Mouse (Mus musculus): ENCODE results near the gene Alpk3. TPM values are rescaled to one million over a fixed set of nuclear protein-coding genes. Genes with fewer than 3 reads are reported as not detected.
A peak's percentile ranks its signal among the peaks of the same experiment; 100 is the strongest.
"Not testable (repeated sequence)": the region's sequence is repeated elsewhere in the genome, so short reads cannot be mapped to it uniquely, and the experiment has no call there.

The Alpk3 gene
- total and polyA plus RNA-seq, 3 experiments = 3.9 to 13.8 (median 7.7) TPM

- no peak for DNase-seq (ENCODE audit: low spot score)
- H3K36me3 ChIP-seq (replicated peaks) = no peaks in the 10 kb centered on the region
- TF ChIP-seq TAL1 (conservative IDR thresholded peaks at IDR 0.05; ENCODE audit: low read depth, low read length) (no peak), GATA1 (IDR thresholded peaks at IDR 0.05; ENCODE audit: borderline replicate concordance, low read length) (no peak), CTCF (IDR thresholded peaks at IDR 0.05; ENCODE audit: low read depth, low read length) (no peak), GATA2 (IDR thresholded peaks at IDR 0.05; ENCODE audit: borderline replicate concordance, low read depth, low read length) (no peak), POLR2AphosphoS5 (IDR thresholded peaks at IDR 0.05; ENCODE audit: insufficient replicate concordance, low read depth, low read length) (no peak)
- H3K4me1 ChIP-seq (ENCODE audit: insufficient read depth, low read depth, low read length) = peaks cover 15% of the 10 kb centered on the region
- no peak overlapping the region for H3K4me3 ChIP-seq (ENCODE audit: low read depth, low read length)
- H3K27me3 ChIP-seq (ENCODE audit: insufficient read depth, low read length) = peaks cover 17% of the 10 kb centered on the region
- no peak for ATAC-seq (ENCODE audit: extremely low read depth, insufficient number of reproducible peaks, low FRiP score, poor library complexity, severe bottlenecking)
- no peaks in the 10 kb centered on the region for H3K9me3 ChIP-seq (replicated peaks)
Observed at GRCm38 (mm10) chr7:81151216-81151615, 93.8 kb downstream of the Alpk3 start.

GRCm38 (mm10) chr7:81152306-81152705 lies 94.9 kb downstream of the Alpk3 start:
- Histone ChIP-seq H3K27me3 (ENCODE audit: insufficient read depth, low read length) (peaks cover 18% of the 10 kb centered on the region), H3K4me3 (ENCODE audit: low read depth, low read length) (no peak overlapping the region), H3K4me1 (ENCODE audit: insufficient read depth, low read depth, low read length) (peaks cover 15% of the 10 kb centered on the region), H3K9me3 (replicated peaks) (no peaks in the 10 kb centered on the region), H3K36me3 (replicated peaks) (no peaks in the 10 kb centered on the region)
- DNase-seq (ENCODE audit: low spot score) (no peak), ATAC-seq (ENCODE audit: extremely low read depth, insufficient number of reproducible peaks, low FRiP score, poor library complexity, severe bottlenecking) (no peak)
- TF ChIP-seq TAL1 (conservative IDR thresholded peaks at IDR 0.05; ENCODE audit: low read depth, low read length) (no peak), POLR2AphosphoS5 (IDR thresholded peaks at IDR 0.05; ENCODE audit: insufficient replicate concordance, low read depth, low read length) (no peak), GATA2 (IDR thresholded peaks at IDR 0.05; ENCODE audit: borderline replicate concordance, low read depth, low read length) (no peak), CTCF (IDR thresholded peaks at IDR 0.05; ENCODE audit: low read depth, low read length) (no peak), GATA1 (IDR thresholded peaks at IDR 0.05; ENCODE audit: borderline replicate concordance, low read length) (no peak)

GRCm38 (mm10) chr7:81152826-81153225 lies 95.4 kb downstream of the Alpk3 start:
- DNase-seq (ENCODE audit: low spot score) (no peak), ATAC-seq (ENCODE audit: extremely low read depth, insufficient number of reproducible peaks, low FRiP score, poor library complexity, severe bottlenecking) (no peak)
- no peak for TF ChIP-seq POLR2AphosphoS5 (IDR thresholded peaks at IDR 0.05; ENCODE audit: insufficient replicate concordance, low read depth, low read length)
- Histone ChIP-seq H3K9me3 (replicated peaks) (no peaks in the 10 kb centered on the region), H3K36me3 (replicated peaks) (no peaks in the 10 kb centered on the region), H3K4me1 (ENCODE audit: insufficient read depth, low read depth, low read length) (peaks cover 15% of the 10 kb centered on the region), H3K4me3 (ENCODE audit: low read depth, low read length) (no peak overlapping the region), H3K27me3 (ENCODE audit: insufficient read depth, low read length) (peaks cover 23% of the 10 kb centered on the region)

GRCm38 (mm10) chr7:81153327-81153726 lies 95.9 kb downstream of the Alpk3 start:
- peaks cover 24% of the 10 kb centered on the region for H3K27me3 ChIP-seq (ENCODE audit: insufficient read depth, low read length)
- H3K4me1 ChIP-seq (ENCODE audit: insufficient read depth, low read depth, low read length) = peaks cover 15% of the 10 kb centered on the region
- no peak for DNase-seq (ENCODE audit: low spot score)
- H3K4me3 ChIP-seq (ENCODE audit: low read depth, low read length) = no peak overlapping the region
- no peaks in the 10 kb centered on the region for H3K9me3 ChIP-seq (replicated peaks)
- H3K36me3 ChIP-seq (replicated peaks) = no peaks in the 10 kb centered on the region
- ATAC-seq (ENCODE audit: extremely low read depth, insufficient number of reproducible peaks, low FRiP score, poor library complexity, severe bottlenecking) = no peak
- no peak for TF ChIP-seq POLR2AphosphoS5 (IDR thresholded peaks at IDR 0.05; ENCODE audit: insufficient replicate concordance, low read depth, low read length)
- no peak for TF ChIP-seq GATA1 (IDR thresholded peaks at IDR 0.05; ENCODE audit: borderline replicate concordance, low read length)
- no peak for TF ChIP-seq GATA2 (IDR thresholded peaks at IDR 0.05; ENCODE audit: borderline replicate concordance, low read depth, low read length)
- TF ChIP-seq CTCF (IDR thresholded peaks at IDR 0.05; ENCODE audit: low read depth, low read length) = no peak
- TF ChIP-seq TAL1 (conservative IDR thresholded peaks at IDR 0.05; ENCODE audit: low read depth, low read length) = no peak

- Histone ChIP-seq H3K27me3 (ENCODE audit: insufficient read depth, low read length) (peaks cover 33% of the 10 kb centered on the region), H3K4me1 (ENCODE audit: insufficient read depth, low read depth, low read length) (peaks cover 19% of the 10 kb centered on the region)
- H3K36me3 ChIP-seq (replicated peaks); DNase-seq (ENCODE audit: low spot score); H3K9me3 ChIP-seq (replicated peaks); ATAC-seq (ENCODE audit: extremely low read depth, insufficient number of reproducible peaks, low FRiP score, poor library complexity, severe bottlenecking); H3K4me3 ChIP-seq (ENCODE audit: low read depth, low read length): not testable (repeated sequence)
Observed at GRCm38 (mm10) chr7:81154244-81154643, 96.8 kb downstream of the Alpk3 start.

GRCm38 (mm10) chr7:81154960-81155359 lies 97.6 kb downstream of the Alpk3 start:
- H3K9me3 ChIP-seq (replicated peaks) = no peaks in the 10 kb centered on the region
- no peak for TF ChIP-seq GATA2 (IDR thresholded peaks at IDR 0.05; ENCODE audit: borderline replicate concordance, low read depth, low read length)
- TF ChIP-seq POLR2AphosphoS5 (IDR thresholded peaks at IDR 0.05; ENCODE audit: insufficient replicate concordance, low read depth, low read length) = no peak
- TF ChIP-seq TAL1 (conservative IDR thresholded peaks at IDR 0.05; ENCODE audit: low read depth, low read length) = no peak
- peak; percentile 91 for TF ChIP-seq CTCF (IDR thresholded peaks at IDR 0.05; ENCODE audit: low read depth, low read length)
- no peak for TF ChIP-seq GATA1 (IDR thresholded peaks at IDR 0.05; ENCODE audit: borderline replicate concordance, low read length)
- no peak overlapping the region for H3K4me3 ChIP-seq (ENCODE audit: low read depth, low read length)
- DNase-seq (ENCODE audit: low spot score) = peak; percentile 53
- H3K4me1 ChIP-seq (ENCODE audit: insufficient read depth, low read depth, low read length) = peaks cover 15% of the 10 kb centered on the region
- peaks cover 33% of the 10 kb centered on the region for H3K27me3 ChIP-seq (ENCODE audit: insufficient read depth, low read length)
- H3K36me3 ChIP-seq (replicated peaks) = no peaks in the 10 kb centered on the region
- ATAC-seq (ENCODE audit: extremely low read depth, insufficient number of reproducible peaks, low FRiP score, poor library complexity, severe bottlenecking) = no peak; the same call in 1 of the 2 replicates

Other genes starting within 250 kb of the Alpk3 start
- 165 and 179 TPM in 2 replicates for gene Iqgap1, start 231.6 kb upstream of the Alpk3 start, total RNA-seq (2014; fragmentation: Nextera tagmentation)
- gene Iqgap1, start 231.6 kb upstream of the Alpk3 start, total RNA-seq (2017) = 153 and 174 TPM in 2 replicates
- gene Iqgap1, start 231.6 kb upstream of the Alpk3 start, polyA plus RNA-seq (2012) = 16.3 and 22.0 TPM in 2 replicates
- gene Zscan2, start 196.7 kb upstream of the Alpk3 start, total RNA-seq (2014; fragmentation: Nextera tagmentation) = 4.6 and 5.3 TPM in 2 replicates
- gene Zscan2, start 196.7 kb upstream of the Alpk3 start, total RNA-seq (2017) = 1.7 and 1.8 TPM in 2 replicates
- gene Zscan2, start 196.7 kb upstream of the Alpk3 start, polyA plus RNA-seq (2012) = 4.4 and 4.7 TPM in 2 replicates
- gene Wdr73, start 156.3 kb upstream of the Alpk3 start, total RNA-seq (2014; fragmentation: Nextera tagmentation) = 13.2 and 14.4 TPM in 2 replicates
- gene Wdr73, start 156.3 kb upstream of the Alpk3 start, total RNA-seq (2017) = 31.1 and 35.0 TPM in 2 replicates
- 17.7 and 19.0 TPM in 2 replicates for gene Wdr73, start 156.3 kb upstream of the Alpk3 start, polyA plus RNA-seq (2012)
- 1.5 and 1.6 TPM in 2 replicates for gene Nmb, start 152.5 kb upstream of the Alpk3 start, total RNA-seq (2014; fragmentation: Nextera tagmentation)
- 1.4 and 2.6 TPM in 2 replicates for gene Nmb, start 152.5 kb upstream of the Alpk3 start, total RNA-seq (2017)
- 0.93 and 1.1 TPM in 2 replicates for gene Nmb, start 152.5 kb upstream of the Alpk3 start, polyA plus RNA-seq (2012)
- 177 and 221 TPM in 2 replicates for gene Sec11a, start 109.8 kb upstream of the Alpk3 start, total RNA-seq (2014; fragmentation: Nextera tagmentation)
- gene Sec11a, start 109.8 kb upstream of the Alpk3 start, total RNA-seq (2017) = 395 and 472 TPM in 2 replicates
- 6.3 and 7.7 TPM in 2 replicates for gene Sec11a, start 109.8 kb upstream of the Alpk3 start, polyA plus RNA-seq (2012)
- 72.4 and 79.7 TPM in 2 replicates for gene Zfp592, start 63.9 kb upstream of the Alpk3 start, total RNA-seq (2014; fragmentation: Nextera tagmentation)
- 25.6 and 30.3 TPM in 2 replicates for gene Zfp592, start 63.9 kb upstream of the Alpk3 start, total RNA-seq (2017)
- gene Zfp592, start 63.9 kb upstream of the Alpk3 start, polyA plus RNA-seq (2012) = 60.5 and 70.4 TPM in 2 replicates
- not detected in 2 replicates for gene Slc28a1, start 57.2 kb downstream of the Alpk3 start, total RNA-seq (2014; fragmentation: Nextera tagmentation)
- not detected in 2 replicates for gene Slc28a1, start 57.2 kb downstream of the Alpk3 start, total RNA-seq (2017)
- not detected in 2 replicates for gene Slc28a1, start 57.2 kb downstream of the Alpk3 start, polyA plus RNA-seq (2012)
- not detected in 2 replicates for gene Pde8a, start 156.0 kb downstream of the Alpk3 start, total RNA-seq (2014; fragmentation: Nextera tagmentation)
- gene Pde8a, start 156.0 kb downstream of the Alpk3 start, total RNA-seq (2017) = 0.05 TPM in 1 of 2 replicates, not detected in the other
- gene Pde8a, start 156.0 kb downstream of the Alpk3 start, polyA plus RNA-seq (2012) = not detected in 2 replicates